Mouse (Mus musculus): Measurements from ENCODE around the gene Maml3. TPM values are rescaled to one million over a fixed set of nuclear protein-coding genes. Genes with fewer than 3 reads are reported as not detected.

The Maml3 gene
- polyA plus RNA-seq, 1 experiment, result 2.2 TPM

DNA sequence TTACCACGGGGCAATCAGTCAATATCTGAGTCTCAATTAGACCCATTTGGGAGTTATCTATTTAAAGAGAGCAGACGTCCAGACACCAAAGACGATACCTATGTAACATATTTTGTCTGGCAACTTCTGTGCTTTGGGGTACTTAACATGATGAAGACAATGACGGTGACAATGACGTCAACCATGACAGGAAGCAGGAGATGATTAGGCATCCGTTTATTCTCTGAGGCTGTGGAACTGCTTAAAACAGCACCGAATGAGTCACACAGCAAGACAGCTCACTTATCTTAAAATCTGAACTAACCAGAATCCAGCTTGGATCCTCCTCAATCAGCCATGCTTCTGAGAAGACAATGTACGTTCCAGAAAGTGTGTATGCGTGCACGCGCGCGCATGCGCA is 56.8 kb downstream of the Maml3 start:
- no peak overlapping the region for H3K4me3 ChIP-seq (ENCODE audit: insufficient read depth, low read length)
- TF ChIP-seq POLR2A (IDR thresholded peaks at IDR 0.05; ENCODE audit: borderline replicate concordance, low read depth, low read length) (no peak), CTCF (IDR thresholded peaks at IDR 0.05; ENCODE audit: low read depth, low read length) (no peak)
- H3K27ac ChIP-seq (ENCODE audit: insufficient read depth, low read depth, low read length), result peak overlapping the region; percentile 58
- peaks cover 35% of the 10 kb centered on the region for H3K4me1 ChIP-seq (ENCODE audit: control insufficient read depth, insufficient read depth, low read length)

DNA sequence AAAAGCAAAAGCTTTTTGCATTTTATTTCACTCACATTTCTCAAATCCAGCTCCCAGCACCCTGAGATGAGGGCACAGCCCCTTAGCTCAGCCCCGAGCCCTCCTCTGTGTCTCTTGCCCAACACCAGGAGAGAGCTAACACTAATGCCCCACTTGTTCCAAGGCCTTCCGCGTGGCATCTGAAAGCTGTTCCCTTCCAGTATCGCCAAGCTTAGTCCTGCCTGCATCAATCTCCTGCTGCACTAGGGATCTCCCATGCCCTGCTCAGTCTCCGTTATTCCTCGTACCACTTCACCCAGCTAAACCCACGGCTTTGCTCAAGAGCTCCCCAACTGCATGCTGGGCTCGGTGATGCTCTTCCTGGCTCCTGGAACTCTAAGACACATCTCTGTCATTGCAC is 57.3 kb downstream of the Maml3 start:
- H3K4me3 ChIP-seq (ENCODE audit: insufficient read depth, low read length), result peak overlapping the region; percentile 23

DNA sequence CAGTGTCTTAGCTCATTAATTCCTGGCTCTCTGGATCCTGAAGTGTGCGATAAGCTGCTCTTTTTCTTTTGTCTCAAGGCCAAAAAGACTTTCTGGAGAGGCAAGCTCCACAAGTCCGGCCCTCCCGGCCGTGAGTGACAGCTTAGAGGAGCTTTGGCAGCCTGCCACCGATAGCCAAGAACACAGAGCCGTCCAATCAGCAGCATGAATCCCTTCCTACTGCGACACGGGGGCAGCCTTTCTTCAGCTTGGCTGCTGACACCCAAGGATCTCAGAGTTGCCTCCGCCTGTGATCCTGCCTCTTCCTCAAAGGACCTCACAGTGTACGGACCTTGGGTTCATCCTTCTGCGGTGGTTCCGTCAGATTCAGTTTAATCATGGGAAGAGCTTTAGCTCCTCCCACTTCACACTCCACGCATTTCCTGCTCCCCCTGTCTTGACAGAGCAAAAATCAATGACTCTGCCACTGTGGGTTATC is 57.9 kb downstream of the Maml3 start:
- peak overlapping the region; percentile 47 for H3K4me3 ChIP-seq (ENCODE audit: insufficient read depth, low read length)
- H3K4me1 ChIP-seq (ENCODE audit: control insufficient read depth, insufficient read depth, low read length), result peaks cover 31% of the 10 kb centered on the region
- peak overlapping the region; percentile 58 for H3K27ac ChIP-seq (ENCODE audit: insufficient read depth, low read depth, low read length)
- TF ChIP-seq CTCF (IDR thresholded peaks at IDR 0.05; ENCODE audit: low read depth, low read length), result no peak
- TF ChIP-seq POLR2A (IDR thresholded peaks at IDR 0.05; ENCODE audit: borderline replicate concordance, low read depth, low read length), result no peak

More for the DNA sequence above, 57.3 kb downstream of the Maml3 start:
- H3K4me1 ChIP-seq (ENCODE audit: control insufficient read depth, insufficient read depth, low read length), result peaks cover 31% of the 10 kb centered on the region
- peak overlapping the region; percentile 58 for H3K27ac ChIP-seq (ENCODE audit: insufficient read depth, low read depth, low read length)
- TF ChIP-seq CTCF (IDR thresholded peaks at IDR 0.05; ENCODE audit: low read depth, low read length) (no peak), POLR2A (IDR thresholded peaks at IDR 0.05; ENCODE audit: borderline replicate concordance, low read depth, low read length) (no peak)

DNA sequence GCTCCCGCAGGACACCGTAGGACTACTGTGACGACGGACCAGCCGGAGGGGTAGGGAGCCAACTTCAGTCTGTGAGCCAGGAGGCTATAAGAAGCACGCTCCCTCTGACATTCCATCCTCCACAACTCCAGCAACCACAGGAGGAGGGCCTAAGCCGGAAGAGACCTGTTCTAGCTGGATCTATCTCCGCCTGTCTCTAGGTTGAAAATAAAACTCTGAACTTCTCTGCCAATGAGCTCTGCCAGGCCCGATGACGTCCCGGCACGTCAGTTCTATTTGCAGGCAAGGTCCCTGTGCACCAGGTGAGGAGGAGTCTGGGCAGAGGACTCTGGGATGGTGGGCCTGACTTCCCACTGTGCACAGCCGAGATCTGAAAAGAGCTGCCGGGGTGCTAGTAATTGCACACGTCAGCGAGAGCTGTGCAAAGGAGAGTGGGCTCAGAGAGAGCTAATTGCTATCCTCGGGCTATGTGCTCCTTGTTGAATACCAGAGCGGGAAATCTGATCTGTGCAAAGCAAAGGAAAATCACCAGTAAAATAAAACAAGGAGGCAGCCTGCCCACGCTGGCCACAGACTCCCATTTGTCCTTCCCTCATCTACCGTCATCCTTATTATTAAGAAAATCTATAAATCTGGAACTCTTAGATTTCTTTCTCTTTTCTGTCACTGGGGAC is 58.7 kb downstream of the Maml3 start:
- peak overlapping the region; percentile 58 for H3K27ac ChIP-seq (ENCODE audit: insufficient read depth, low read depth, low read length)
- H3K4me1 ChIP-seq (ENCODE audit: control insufficient read depth, insufficient read depth, low read length), result peaks cover 31% of the 10 kb centered on the region
- no peak for TF ChIP-seq CTCF (IDR thresholded peaks at IDR 0.05; ENCODE audit: low read depth, low read length)
- no peak for TF ChIP-seq POLR2A (IDR thresholded peaks at IDR 0.05; ENCODE audit: borderline replicate concordance, low read depth, low read length)
- H3K4me3 ChIP-seq (ENCODE audit: insufficient read depth, low read length), result peak overlapping the region; percentile 47

DNA sequence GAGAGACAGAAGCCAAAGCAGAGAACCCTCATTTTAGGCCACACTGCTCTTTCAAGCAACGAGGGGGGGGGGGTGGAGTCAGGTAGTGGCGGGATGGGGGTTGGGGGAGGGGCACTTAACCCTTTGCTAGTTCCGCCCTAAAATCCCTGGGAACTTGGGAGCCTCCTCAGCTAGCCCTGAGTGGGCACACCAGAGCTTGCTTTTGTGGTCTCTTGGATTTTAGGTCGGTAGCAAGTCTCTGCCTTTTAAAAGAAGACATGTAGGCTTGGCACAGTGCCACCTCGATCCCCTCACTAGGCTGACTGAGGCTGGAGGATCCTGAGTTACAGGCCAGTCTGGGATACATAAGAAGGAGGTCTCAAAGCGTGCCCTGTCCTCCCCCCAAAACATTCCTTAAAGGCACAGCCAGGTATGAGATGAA is 59.6 kb downstream of the Maml3 start:
- Histone ChIP-seq H3K4me1 (ENCODE audit: control insufficient read depth, insufficient read depth, low read length) (peaks cover 31% of the 10 kb centered on the region), H3K27ac (ENCODE audit: insufficient read depth, low read depth, low read length) (no peak overlapping the region), H3K4me3 (ENCODE audit: insufficient read depth, low read length) (no peak overlapping the region)
- TF ChIP-seq CTCF (IDR thresholded peaks at IDR 0.05; ENCODE audit: low read depth, low read length), result no peak
- TF ChIP-seq POLR2A (IDR thresholded peaks at IDR 0.05; ENCODE audit: borderline replicate concordance, low read depth, low read length), result no peak

DNA sequence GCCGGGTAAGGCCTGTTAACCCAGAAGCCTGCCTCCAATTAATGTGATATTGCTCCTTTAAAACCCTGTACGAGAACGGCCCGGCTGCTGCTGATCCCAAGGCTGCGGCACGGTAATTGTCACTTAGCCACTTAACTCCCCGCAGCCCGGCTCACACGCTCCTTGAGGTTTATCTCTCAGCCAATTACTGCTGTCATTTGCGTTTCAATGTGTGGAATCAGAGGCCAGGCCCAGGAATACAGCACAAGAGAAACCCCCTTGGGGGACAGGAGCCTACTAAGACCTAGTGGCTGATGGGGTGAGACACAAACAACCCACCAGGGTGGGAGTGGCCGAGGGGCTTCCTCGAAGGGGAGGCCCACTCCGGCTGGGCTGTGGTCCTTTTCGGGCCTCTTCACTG is 60.2 kb downstream of the Maml3 start:
- H3K27ac ChIP-seq (ENCODE audit: insufficient read depth, low read depth, low read length), result no peak overlapping the region
- TF ChIP-seq CTCF (IDR thresholded peaks at IDR 0.05; ENCODE audit: low read depth, low read length) (no peak), POLR2A (IDR thresholded peaks at IDR 0.05; ENCODE audit: borderline replicate concordance, low read depth, low read length) (no peak)
- H3K4me3 ChIP-seq (ENCODE audit: insufficient read depth, low read length), result no peak overlapping the region
- H3K4me1 ChIP-seq (ENCODE audit: control insufficient read depth, insufficient read depth, low read length), result peaks cover 31% of the 10 kb centered on the region

DNA sequence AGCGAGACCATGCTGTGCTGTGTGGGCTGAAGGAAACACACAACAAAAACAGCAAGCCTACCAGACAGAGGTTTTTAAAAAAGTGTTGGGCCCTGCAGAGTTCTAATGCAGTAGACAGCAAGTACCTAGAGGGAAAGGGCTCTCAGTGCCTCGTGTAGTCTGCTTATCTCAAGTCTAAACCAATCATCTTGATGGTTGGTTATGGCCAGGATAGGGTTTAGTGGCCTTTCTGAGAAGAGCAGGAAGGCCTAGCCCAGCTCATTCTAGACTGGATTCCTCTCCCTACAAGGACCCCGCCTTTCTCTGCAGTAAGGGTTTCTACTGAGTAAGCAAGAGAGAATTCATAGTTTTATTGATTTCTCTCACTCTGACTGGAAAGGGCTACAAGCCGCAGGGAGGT is 61.0 kb downstream of the Maml3 start:
- peaks cover 27% of the 10 kb centered on the region for H3K4me1 ChIP-seq (ENCODE audit: control insufficient read depth, insufficient read depth, low read length)
- no peak overlapping the region for H3K27ac ChIP-seq (ENCODE audit: insufficient read depth, low read depth, low read length)
- no peak overlapping the region for H3K4me3 ChIP-seq (ENCODE audit: insufficient read depth, low read length)
- TF ChIP-seq CTCF (IDR thresholded peaks at IDR 0.05; ENCODE audit: low read depth, low read length), result no peak
- no peak for TF ChIP-seq POLR2A (IDR thresholded peaks at IDR 0.05; ENCODE audit: borderline replicate concordance, low read depth, low read length)

DNA sequence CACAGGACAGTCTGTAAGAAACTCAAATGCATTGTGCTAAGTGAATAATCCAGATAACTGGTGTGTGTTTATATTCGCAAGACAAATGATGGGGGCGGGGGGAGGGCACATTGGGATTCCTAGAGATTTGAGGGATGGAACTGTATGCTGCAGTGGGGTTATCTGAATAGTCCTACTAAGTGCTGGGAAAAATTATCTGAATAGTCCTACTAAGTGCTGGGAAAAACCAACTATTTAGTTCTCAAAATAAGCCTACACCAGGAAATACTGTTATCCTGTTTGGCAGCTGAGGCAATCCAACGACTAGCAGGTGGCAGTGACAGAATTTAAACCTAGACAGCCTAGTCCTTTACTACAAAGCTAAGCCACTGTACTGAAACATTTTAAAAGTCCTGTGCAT is 62.2 kb downstream of the Maml3 start:
- Histone ChIP-seq H3K4me1 (ENCODE audit: control insufficient read depth, insufficient read depth, low read length) (peaks cover 15% of the 10 kb centered on the region), H3K4me3 (ENCODE audit: insufficient read depth, low read length) (no peak overlapping the region), H3K27ac (ENCODE audit: insufficient read depth, low read depth, low read length) (no peak overlapping the region)
- no peak for TF ChIP-seq CTCF (IDR thresholded peaks at IDR 0.05; ENCODE audit: low read depth, low read length)
- no peak for TF ChIP-seq POLR2A (IDR thresholded peaks at IDR 0.05; ENCODE audit: borderline replicate concordance, low read depth, low read length)

DNA sequence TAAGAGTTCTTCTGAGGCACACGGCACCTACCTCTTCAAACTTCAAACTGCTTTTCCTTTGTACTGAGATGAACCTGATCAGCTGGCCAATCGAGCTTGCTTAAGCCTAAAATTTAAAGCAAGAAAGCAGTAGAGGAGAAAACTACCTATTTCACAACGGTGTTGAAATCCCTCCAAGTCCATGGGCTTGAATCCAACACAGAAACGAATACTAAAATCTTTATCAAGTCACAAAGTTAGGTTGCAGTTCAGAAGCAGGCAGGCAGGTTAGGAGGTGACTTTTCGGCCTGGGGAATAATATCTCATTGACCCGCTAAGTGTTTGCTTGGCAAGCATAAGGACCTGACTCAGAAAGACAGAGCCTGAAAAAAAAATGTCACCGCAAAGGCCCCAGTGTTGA is 64.9 kb downstream of the Maml3 start:
- no peak for TF ChIP-seq POLR2A (IDR thresholded peaks at IDR 0.05; ENCODE audit: borderline replicate concordance, low read depth, low read length)
- TF ChIP-seq CTCF (IDR thresholded peaks at IDR 0.05; ENCODE audit: low read depth, low read length), result no peak
- Histone ChIP-seq H3K4me3 (ENCODE audit: insufficient read depth, low read length) (no peak overlapping the region), H3K4me1 (ENCODE audit: control insufficient read depth, insufficient read depth, low read length) (peaks cover 3% of the 10 kb centered on the region), H3K27ac (ENCODE audit: insufficient read depth, low read depth, low read length) (no peak overlapping the region)

DNA sequence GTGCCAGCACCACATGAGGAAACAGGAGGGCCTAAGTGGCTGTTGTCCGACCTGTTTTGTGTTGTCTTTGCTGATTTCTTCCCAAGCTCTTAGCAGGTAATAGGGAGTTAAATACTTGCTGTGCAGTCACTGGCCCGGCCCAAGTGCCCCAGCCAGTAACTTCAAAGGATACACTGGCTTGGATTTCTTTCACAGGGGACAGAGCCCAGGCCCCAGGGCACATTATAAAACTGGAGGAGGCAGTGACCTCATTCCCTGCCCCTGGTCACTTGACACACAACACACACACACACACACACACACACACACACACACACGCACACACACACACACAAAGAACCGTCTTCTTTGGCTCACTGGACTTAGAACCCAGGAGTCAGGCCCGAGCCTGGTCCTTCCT is 67.6 kb downstream of the Maml3 start:
- Histone ChIP-seq H3K4me3 (ENCODE audit: insufficient read depth, low read length) (no peak overlapping the region), H3K4me1 (ENCODE audit: control insufficient read depth, insufficient read depth, low read length) (peaks cover 3% of the 10 kb centered on the region; the same call in 1 of the 2 replicates), H3K27ac (ENCODE audit: insufficient read depth, low read depth, low read length) (no peak overlapping the region)
- TF ChIP-seq POLR2A (IDR thresholded peaks at IDR 0.05; ENCODE audit: borderline replicate concordance, low read depth, low read length), result no peak
- no peak for TF ChIP-seq CTCF (IDR thresholded peaks at IDR 0.05; ENCODE audit: low read depth, low read length)
